Mouse (Mus musculus): Measurements from ENCODE around the gene Krtap28-10. TPM values are rescaled to one million over a fixed set of nuclear protein-coding genes. Genes with fewer than 3 reads are reported as not detected.
"Not testable (repeated sequence)": the region's sequence is repeated elsewhere in the genome, so short reads cannot be mapped to it uniquely, and the experiment has no call there.

Krtap28-10 gene
- polyA plus RNA-seq, 1 experiment from 2014 or later = not detected

DNA sequence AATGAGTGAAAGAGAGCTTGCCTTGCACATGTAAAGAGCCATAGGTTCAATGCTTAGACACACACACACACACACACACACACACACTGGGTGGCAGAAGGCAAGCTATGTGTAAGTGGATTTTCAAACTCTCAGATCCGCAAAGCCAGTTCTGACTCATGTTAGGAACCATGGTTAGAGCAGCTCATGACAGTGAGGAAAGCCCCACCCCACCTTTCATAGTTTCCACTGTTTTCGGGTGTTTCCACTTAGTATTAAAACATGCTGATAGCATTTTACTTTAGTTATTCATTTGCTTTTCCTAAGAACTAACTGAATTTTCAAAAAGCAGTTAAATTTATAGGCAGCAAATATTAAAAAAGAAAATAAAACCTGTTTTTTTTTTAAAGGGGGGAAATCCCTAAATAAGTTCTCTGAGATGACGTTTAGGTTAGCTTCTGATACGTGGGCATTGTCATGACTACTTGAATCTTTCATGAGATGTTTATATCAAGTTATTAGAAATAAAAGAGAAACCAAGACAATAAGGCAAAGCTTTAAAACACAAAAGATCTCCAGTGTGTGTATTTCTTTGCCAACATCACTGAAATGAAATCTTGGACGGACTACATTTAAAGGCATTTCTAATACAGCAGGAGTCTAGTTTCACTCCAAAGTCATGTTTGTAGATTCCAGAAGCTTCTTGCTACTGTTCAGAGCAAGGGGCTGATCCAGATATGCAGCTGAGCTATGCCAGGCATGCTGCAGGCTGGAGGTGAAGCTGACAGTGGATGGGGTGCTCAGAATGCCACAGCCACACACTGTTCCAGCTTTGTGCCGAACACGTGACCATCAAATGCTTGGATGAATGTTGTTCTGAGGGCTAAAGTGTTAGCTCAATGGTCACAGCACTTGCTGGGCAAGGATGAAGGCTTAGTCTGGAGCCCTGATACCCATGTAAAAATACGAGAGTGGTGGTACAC is 35.8 kb downstream of the Krtap28-10 start:
- no peak for ATAC-seq (ENCODE audit: low FRiP score, low read depth)
- Histone ChIP-seq H3K9ac (no peak overlapping the region), H3K36me3 (no peaks in the 10 kb centered on the region), H3K4me3 (no peak overlapping the region), H3K27me3 (replicated peaks) (no peaks in the 10 kb centered on the region), H3K27ac (no peak overlapping the region), H3K9me3 (no peaks in the 10 kb centered on the region), H3K4me1 (no peaks in the 10 kb centered on the region), H3K4me2 (replicated peaks) (no peak overlapping the region)
- 86% methylated on average over 8 of the region's 8 CpGs for WGBS

- not testable (repeated sequence) for H3K27ac ChIP-seq; H3K4me3 ChIP-seq; H3K27me3 ChIP-seq (replicated peaks); H3K4me2 ChIP-seq (replicated peaks); H3K9me3 ChIP-seq; ATAC-seq (ENCODE audit: low FRiP score, low read depth); H3K9ac ChIP-seq; H3K4me1 ChIP-seq; H3K36me3 ChIP-seq
- 93% methylated on average over 9 of the region's 9 CpGs for WGBS
Observed at GRCm38 (mm10) chr1:83000306-83000705, 42.0 kb downstream of the Krtap28-10 start, which contains the start of gene Gm47959. Gm47959 (plus strand) TSS chr1:83000548.

DNA sequence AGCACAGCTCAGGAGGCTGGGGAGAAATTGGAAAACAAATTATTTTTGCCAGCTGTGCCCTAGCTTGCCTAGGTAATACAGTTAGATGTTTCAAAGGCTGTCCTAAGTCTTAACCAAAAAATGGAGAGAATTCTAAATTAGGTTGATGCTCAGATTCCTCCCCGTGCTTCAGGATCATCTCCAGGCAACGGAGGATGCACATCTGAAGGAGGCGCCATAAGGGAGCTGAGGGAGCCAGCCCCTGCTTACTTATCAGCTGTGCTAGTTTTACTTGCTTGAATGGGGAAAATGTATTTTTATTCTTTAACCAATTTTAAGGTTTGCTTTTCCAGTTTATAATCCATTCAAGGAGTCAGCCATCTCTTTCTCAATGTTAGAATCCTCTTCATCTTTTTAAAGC is 48.3 kb downstream of the Krtap28-10 start:
- no peak for ATAC-seq (ENCODE audit: low FRiP score, low read depth)
- 85% methylated on average over 3 of the region's 3 CpGs for WGBS

DNA sequence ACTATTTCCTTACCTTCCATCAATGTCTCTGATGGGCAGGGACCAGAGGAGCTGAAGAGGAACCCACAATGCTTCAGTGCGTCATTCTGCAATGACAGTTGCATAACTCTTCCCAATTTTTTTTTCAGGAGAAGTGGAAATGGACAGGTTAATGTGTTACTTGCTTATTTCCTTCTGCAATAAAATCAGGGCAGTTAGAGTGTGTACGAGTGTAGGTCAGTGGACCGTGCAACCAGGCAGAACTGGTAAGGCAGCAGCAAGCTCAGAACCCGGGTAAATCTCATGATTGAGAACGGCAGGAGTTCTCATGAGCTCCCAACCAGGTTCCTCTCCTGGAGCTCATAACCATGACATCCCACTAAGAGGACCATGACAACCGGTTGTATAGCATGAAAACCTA is 50.2 kb downstream of the Krtap28-10 start:
- Histone ChIP-seq H3K4me2 (replicated peaks) (no peak overlapping the region), H3K4me3 (no peak overlapping the region), H3K9ac (no peak overlapping the region), H3K4me1 (no peaks in the 10 kb centered on the region), H3K27me3 (replicated peaks) (no peaks in the 10 kb centered on the region), H3K27ac (no peak overlapping the region), H3K9me3 (no peaks in the 10 kb centered on the region), H3K36me3 (no peaks in the 10 kb centered on the region)
- 88% methylated on average over 6 of the region's 6 CpGs for WGBS
- no peak for ATAC-seq (ENCODE audit: low FRiP score, low read depth)

More for the DNA sequence above, 48.3 kb downstream of the Krtap28-10 start:
- no peak overlapping the region for H3K27ac ChIP-seq
- H3K36me3 ChIP-seq = no peaks in the 10 kb centered on the region
- no peaks in the 10 kb centered on the region for H3K9me3 ChIP-seq
- no peak overlapping the region for H3K4me2 ChIP-seq (replicated peaks)
- H3K4me3 ChIP-seq = no peak overlapping the region
- H3K4me1 ChIP-seq = no peaks in the 10 kb centered on the region
- no peaks in the 10 kb centered on the region for H3K27me3 ChIP-seq (replicated peaks)
- H3K9ac ChIP-seq = no peak overlapping the region

- H3K27ac ChIP-seq = no peak overlapping the region
- no peak overlapping the region for H3K4me2 ChIP-seq (replicated peaks)
- WGBS = 79% methylated on average over 3 of the region's 3 CpGs
- no peak overlapping the region for H3K4me3 ChIP-seq
- H3K9me3 ChIP-seq = no peaks in the 10 kb centered on the region
- no peaks in the 10 kb centered on the region for H3K4me1 ChIP-seq
- no peak for ATAC-seq (ENCODE audit: low FRiP score, low read depth)
- no peaks in the 10 kb centered on the region for H3K27me3 ChIP-seq (replicated peaks)
- no peaks in the 10 kb centered on the region for H3K36me3 ChIP-seq
- H3K9ac ChIP-seq = no peak overlapping the region
Observed at GRCm38 (mm10) chr1:82991596-82991995, 50.7 kb downstream of the Krtap28-10 start.

Other genes with a start within 250 kb of the Krtap28-10 start
- 44.7 and 54.5 TPM in 2 replicates for gene Agfg1, start 203.0 kb downstream of the Krtap28-10 start, polyA plus RNA-seq (2016; fragmentation: Nextera tagmentation; extraction: Ambion mirVana)
- 0.33 and 0.43 TPM in 2 replicates for gene A030005L19Rik, start 129.2 kb downstream of the Krtap28-10 start, polyA plus RNA-seq (2016; fragmentation: Nextera tagmentation; extraction: Ambion mirVana)
- not detected in 2 replicates for gene A030014E15Rik, start 117.6 kb downstream of the Krtap28-10 start, polyA plus RNA-seq (2016; fragmentation: Nextera tagmentation; extraction: Ambion mirVana)
- not detected in 2 replicates for gene Gm6217, start 111.1 kb downstream of the Krtap28-10 start, polyA plus RNA-seq (2016; fragmentation: Nextera tagmentation; extraction: Ambion mirVana)
- gene A030003K21Rik, start 99.1 kb downstream of the Krtap28-10 start, polyA plus RNA-seq (2016; fragmentation: Nextera tagmentation; extraction: Ambion mirVana) = not detected in 2 replicates
- not detected in 2 replicates for gene Gm7544, start 86.5 kb downstream of the Krtap28-10 start, polyA plus RNA-seq (2016; fragmentation: Nextera tagmentation; extraction: Ambion mirVana)
- gene Gm47955, start 82.2 kb downstream of the Krtap28-10 start, polyA plus RNA-seq (2016; fragmentation: Nextera tagmentation; extraction: Ambion mirVana) = not detected in 2 replicates
- not detected in 2 replicates for gene Gm47959, start 41.9 kb downstream of the Krtap28-10 start, polyA plus RNA-seq (2016; fragmentation: Nextera tagmentation; extraction: Ambion mirVana)
- gene Slc19a3, start 4.0 kb downstream of the Krtap28-10 start, polyA plus RNA-seq (2016; fragmentation: Nextera tagmentation; extraction: Ambion mirVana) = 0.28 and 0.82 TPM in 2 replicates
- not detected in 2 replicates for gene Gm47969, start 2.5 kb upstream of the Krtap28-10 start, polyA plus RNA-seq (2016; fragmentation: Nextera tagmentation; extraction: Ambion mirVana)
- not detected in 2 replicates for gene A030005K14Rik, start 16.9 kb upstream of the Krtap28-10 start, polyA plus RNA-seq (2016; fragmentation: Nextera tagmentation; extraction: Ambion mirVana)
- gene Krtap28-13, start 18.4 kb upstream of the Krtap28-10 start, polyA plus RNA-seq (2016; fragmentation: Nextera tagmentation; extraction: Ambion mirVana) = not detected in 2 replicates
- not detected in 2 replicates for gene Ccl20, start 74.3 kb upstream of the Krtap28-10 start, polyA plus RNA-seq (2016; fragmentation: Nextera tagmentation; extraction: Ambion mirVana)
- 0.11 TPM in 1 of 2 replicates, not detected in the other for gene Daw1, start 117.3 kb upstream of the Krtap28-10 start, polyA plus RNA-seq (2016; fragmentation: Nextera tagmentation; extraction: Ambion mirVana)